Mouse (Mus musculus) CD4-positive, CD25-positive, alpha-beta regulatory T cell, adult 9 weeks (primary cell): ENCODE data around the gene Wfdc6a. TPM values are rescaled to one million over a fixed set of nuclear protein-coding genes. Genes with fewer than 3 reads are reported as not detected.

ENCODE experiments used
- polyA plus RNA-seq: library from polyadenylated mRNA; unstranded; fragments of 100-300 nt; shearing (Covaris generic); gene quantifications from one replicate; pipeline ENCODE4 v1.2.1, GENCODE M21; 2017

Gene Wfdc6a
- not detected for polyA plus RNA-seq

GRCm38 (mm10) chr2:164585025-164585725 is at the start of gene Wfdc6a:
Wfdc6a (minus strand) TSS chr2:164585447.

GRCm38 (mm10) chr2:164613471-164613870 is 28.2 kb upstream of the Wfdc6a start, which contains the start of the genes Wfdc6b and Wfdc8:
Wfdc6b (plus strand) TSS chr2:164613522.
Wfdc8 (minus strand) TSS chr2:164613626.

GRCm38 (mm10) chr2:164593494-164593893 is 8.2 kb upstream of the Wfdc6a start, which contains the start of gene Eppin:
Eppin (minus strand) TSS chr2:164593594.

GRCm38 (mm10) chr2:164573359-164573758 is 11.9 kb downstream of the Wfdc6a start, which contains the start of gene Spint3:
Spint3 (minus strand) TSS chr2:164573459.

GRCm38 (mm10) chr2:164562391-164563188 is 22.7 kb downstream of the Wfdc6a start, which contains the start of gene Wfdc2:
Wfdc2 (plus strand) TSS chr2:164562413.

Other genes starting within 250 kb of the Wfdc6a start
- gene Slpi, start 196.4 kb downstream of the Wfdc6a start, polyA plus RNA-seq = 5.8 TPM
- not detected for gene Rbpjl, start 182.3 kb downstream of the Wfdc6a start, polyA plus RNA-seq
- not detected for gene Matn4, start 180.3 kb downstream of the Wfdc6a start, polyA plus RNA-seq
- 25.2 TPM for gene Sdc4, start 141.6 kb downstream of the Wfdc6a start, polyA plus RNA-seq
- gene Sys1, start 128.5 kb downstream of the Wfdc6a start, polyA plus RNA-seq = 18.6 TPM
- gene Gm20458, start 124.5 kb downstream of the Wfdc6a start, polyA plus RNA-seq = not detected
- gene Trp53tg5, start 111.7 kb downstream of the Wfdc6a start, polyA plus RNA-seq = not detected
- 4.5 TPM for gene Dbndd2, start 99.3 kb downstream of the Wfdc6a start, polyA plus RNA-seq
- 38.2 TPM for gene Pigt, start 87.9 kb downstream of the Wfdc6a start, polyA plus RNA-seq
- 2.6 TPM for gene Wfdc2, start 23.0 kb downstream of the Wfdc6a start, polyA plus RNA-seq
- gene Spint3, start 12.0 kb downstream of the Wfdc6a start, polyA plus RNA-seq = not detected
- gene Eppin, start 8.1 kb upstream of the Wfdc6a start, polyA plus RNA-seq = not detected
- gene Wfdc6b, start 28.1 kb upstream of the Wfdc6a start, polyA plus RNA-seq = not detected
- not detected for gene Wfdc8, start 28.2 kb upstream of the Wfdc6a start, polyA plus RNA-seq
- not detected for gene Wfdc16, start 53.3 kb upstream of the Wfdc6a start, polyA plus RNA-seq
- not detected for gene Wfdc10, start 70.6 kb upstream of the Wfdc6a start, polyA plus RNA-seq
- gene Wfdc9, start 71.1 kb upstream of the Wfdc6a start, polyA plus RNA-seq = not detected
- gene Wfdc11, start 88.6 kb upstream of the Wfdc6a start, polyA plus RNA-seq = not detected
- not detected for gene Wfdc13, start 99.7 kb upstream of the Wfdc6a start, polyA plus RNA-seq
- not detected for gene Spint4, start 113.1 kb upstream of the Wfdc6a start, polyA plus RNA-seq
- gene Spint5, start 129.9 kb upstream of the Wfdc6a start, polyA plus RNA-seq = not detected
- gene Wfdc3, start 160.5 kb upstream of the Wfdc6a start, polyA plus RNA-seq = not detected
- gene Dnttip1, start 160.5 kb upstream of the Wfdc6a start, polyA plus RNA-seq = 10.4 TPM
- gene Ube2c, start 184.5 kb upstream of the Wfdc6a start, polyA plus RNA-seq = 8.4 TPM
- not detected for gene Tnnc2, start 194.5 kb upstream of the Wfdc6a start, polyA plus RNA-seq
- gene Snx21, start 200.4 kb upstream of the Wfdc6a start, polyA plus RNA-seq = 6.5 TPM
- 43.9 TPM for gene Acot8, start 219.4 kb upstream of the Wfdc6a start, polyA plus RNA-seq
- gene Zswim3, start 219.7 kb upstream of the Wfdc6a start, polyA plus RNA-seq = 9.8 TPM
- 27.5 TPM for gene Zswim1, start 237.2 kb upstream of the Wfdc6a start, polyA plus RNA-seq
- 0.72 TPM for gene Spata25, start 243.1 kb upstream of the Wfdc6a start, polyA plus RNA-seq
- 218 TPM for gene Ctsa, start 247.4 kb upstream of the Wfdc6a start, polyA plus RNA-seq
- gene Neurl2, start 248.0 kb upstream of the Wfdc6a start, polyA plus RNA-seq = 2.6 TPM